Mouse (Mus musculus): ENCODE data around the gene Gpm6b.

- TF ChIP-seq GATA1 (IDR thresholded peaks at IDR 0.05; ENCODE audit: borderline replicate concordance, low read length), result no peak
- no peak for TF ChIP-seq FLI1 (IDR thresholded peaks at IDR 0.05; ENCODE audit: low read length)
These were observed 19.4 kb upstream of the Gpm6b start for GRCm38 (mm10) chrX:166219331-166219730.
